Mouse (Mus musculus) heart, adult 2 months (tissue): ENCODE results near the gene Celf6.

Experiments
- CTCF ChIP-seq: fragments of 200-600 bp; IDR thresholded peaks from 2 replicates; pipeline ENCODE4 v1.8.1; 2022; ENCODE audit warnings: antibody characterized with exemption, mild to moderate bottlenecking, moderate library complexity
- POLR2A ChIP-seq: fragments of 200-500 bp; IDR thresholded peaks from 2 replicates; pipeline ENCODE4 v1.6.1; 2011; ENCODE audit warnings: mild to moderate bottlenecking, low read depth, low read length, control low read depth; ENCODE audit not compliant: insufficient read depth

- TF ChIP-seq POLR2A = no peak
- TF ChIP-seq CTCF = no peak
These were observed 5.9 kb upstream of the Celf6 start for GRCm38 (mm10) chr9:59571852-59572251.
